Mouse (Mus musculus) cerebellum, postnatal 10 days (tissue): ENCODE measurements around the gene Zbtb5.
"Not testable (repeated sequence)": the region's sequence is repeated elsewhere in the genome, so short reads cannot be mapped to it uniquely, and the experiment has no call there.

ENCODE experiments used
- DNase-seq, 2 experiments: peaks; one replicate each; pipeline ENCODE4 v3.0.0; 2021; ENCODE audit warnings: mixed read lengths in 2 of 2

Zbtb5 gene

GRCm38 (mm10) chr4:45010806-45011415 lies 1.3 kb downstream of the Zbtb5 start:
- DNase-seq, result peak; percentile 63 to 65

- no peak for DNase-seq
Measured at GRCm38 (mm10) chr4:45005452-45005851, 6.8 kb downstream of the Zbtb5 start.

DNA sequence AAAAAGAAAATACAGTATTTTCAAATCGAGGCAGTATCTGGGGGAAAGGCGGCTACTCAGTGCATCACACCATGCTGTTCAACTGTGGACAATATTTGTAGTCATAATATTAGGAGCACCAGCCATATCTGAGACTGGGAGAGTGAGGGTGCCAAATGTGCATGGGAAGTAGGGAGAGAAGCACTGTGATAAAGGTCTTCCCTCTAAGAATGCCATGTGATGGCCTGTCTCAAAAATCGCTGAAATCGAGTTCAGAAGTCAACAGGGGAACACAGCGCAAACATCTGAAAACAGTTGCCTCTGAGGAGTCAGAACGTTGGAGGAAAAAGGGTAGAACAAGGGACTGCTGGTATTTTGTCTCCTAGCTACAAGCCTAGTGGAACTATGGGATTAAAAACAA lies 12.2 kb downstream of the Zbtb5 start:
- DNase-seq, result no peak

DNA sequence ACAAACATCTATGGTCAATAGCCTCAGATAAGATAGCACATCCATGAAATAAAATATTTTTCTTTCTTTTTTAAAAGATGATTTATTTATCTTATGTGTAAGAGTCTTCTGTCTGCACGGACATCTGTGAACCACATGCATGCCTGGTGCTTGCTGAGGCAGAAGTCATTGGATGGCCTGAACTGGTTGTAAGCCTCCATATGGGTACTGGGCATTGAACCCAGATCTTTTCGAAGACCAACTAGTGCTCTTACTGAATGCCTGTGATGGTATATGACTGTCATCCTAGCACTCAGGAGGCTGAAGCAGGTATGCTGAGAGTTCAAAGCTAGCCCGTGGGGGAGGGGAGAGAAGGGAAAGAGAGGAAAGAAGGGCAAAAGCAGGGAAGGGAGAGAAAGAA lies 14.1 kb downstream of the Zbtb5 start:
- peak; percentile 61 to 69 for DNase-seq

GRCm38 (mm10) chr4:44994776-44995175 lies 17.4 kb downstream of the Zbtb5 start:
- DNase-seq, result no peak

DNA sequence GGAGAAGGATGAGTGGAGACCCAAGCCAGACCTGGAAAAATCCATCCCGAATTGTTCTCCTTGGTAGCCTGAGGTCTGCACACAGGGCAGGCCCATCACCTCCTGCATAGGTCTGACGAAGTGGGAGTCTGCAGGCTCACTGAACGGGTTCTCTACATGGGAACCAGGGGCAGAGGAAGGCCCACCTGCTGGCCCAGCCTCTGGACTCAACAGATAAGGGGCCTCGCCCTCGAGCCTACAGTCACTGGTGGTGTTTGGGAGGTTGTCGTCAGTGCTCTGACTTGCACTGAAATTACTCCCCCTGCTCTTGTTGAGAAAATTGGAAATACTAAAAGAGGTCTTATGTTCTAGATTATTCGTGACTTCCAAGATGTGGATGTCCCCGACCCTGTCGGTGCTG lies 18.4 kb downstream of the Zbtb5 start:
- no peak for DNase-seq

GRCm38 (mm10) chr4:44993179-44993578 lies 19.0 kb downstream of the Zbtb5 start:
- DNase-seq, result not testable (repeated sequence)

GRCm38 (mm10) chr4:44992330-44992729 lies 19.9 kb downstream of the Zbtb5 start:
- not testable (repeated sequence) for DNase-seq

DNA sequence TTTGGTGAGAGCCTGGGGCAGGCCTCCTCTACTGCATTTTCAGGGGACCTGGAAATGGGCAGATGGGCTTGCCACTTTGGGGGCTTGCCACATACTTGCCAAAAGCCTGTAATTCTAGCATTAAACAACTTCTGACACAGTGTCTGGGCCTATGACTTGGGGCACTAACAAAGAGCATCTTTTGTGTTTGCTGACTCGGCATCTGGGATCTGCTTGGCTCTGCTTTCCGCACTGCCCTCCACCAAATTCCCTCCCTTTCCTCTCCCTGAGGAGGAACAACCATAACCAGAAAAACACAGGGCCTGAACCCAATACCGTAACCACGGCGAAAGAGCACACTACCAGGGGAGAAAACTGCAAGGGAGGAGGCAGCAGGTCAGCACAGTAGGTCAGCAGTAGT lies 21.7 kb downstream of the Zbtb5 start:
- DNase-seq, result no peak

- no peak for DNase-seq
Measured at GRCm38 (mm10) chr4:44983131-44983740, 29.0 kb downstream of the Zbtb5 start.

DNA sequence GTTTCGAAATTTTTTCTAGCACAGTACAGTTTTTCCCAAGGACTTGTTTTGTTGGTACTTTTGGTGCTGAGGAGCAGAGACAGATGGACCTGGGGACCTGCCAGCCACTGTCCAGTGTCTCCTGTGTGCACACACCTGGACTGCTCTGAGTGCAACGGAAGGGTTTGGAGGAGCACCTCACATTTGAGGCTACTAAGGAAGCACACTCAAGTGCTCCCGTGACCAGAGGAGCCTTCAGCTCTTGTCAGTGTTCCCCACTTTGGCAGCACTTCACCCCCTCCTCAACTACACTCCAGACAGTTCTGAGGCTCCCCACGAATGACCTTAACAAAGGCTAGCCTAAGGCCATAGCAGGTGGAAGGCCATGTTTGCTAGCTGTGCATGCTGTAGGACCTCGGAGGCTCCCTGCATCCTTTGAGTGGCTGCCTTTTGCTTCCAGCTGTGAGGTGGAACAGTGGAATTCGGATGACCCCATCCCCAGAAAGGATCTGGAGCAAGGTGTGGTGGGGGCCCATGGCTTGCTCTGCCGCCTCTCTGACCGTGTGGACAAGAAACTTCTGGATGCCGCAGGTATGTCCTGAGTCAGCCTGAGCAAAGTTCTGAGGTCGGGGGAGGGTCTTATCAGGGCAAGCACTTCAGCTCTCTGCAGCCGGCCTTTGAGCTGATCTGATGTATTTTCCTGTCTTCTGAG lies 29.6 kb downstream of the Zbtb5 start:
- peak in 1 of 2 experiments; percentile 34 for DNase-seq

DNA sequence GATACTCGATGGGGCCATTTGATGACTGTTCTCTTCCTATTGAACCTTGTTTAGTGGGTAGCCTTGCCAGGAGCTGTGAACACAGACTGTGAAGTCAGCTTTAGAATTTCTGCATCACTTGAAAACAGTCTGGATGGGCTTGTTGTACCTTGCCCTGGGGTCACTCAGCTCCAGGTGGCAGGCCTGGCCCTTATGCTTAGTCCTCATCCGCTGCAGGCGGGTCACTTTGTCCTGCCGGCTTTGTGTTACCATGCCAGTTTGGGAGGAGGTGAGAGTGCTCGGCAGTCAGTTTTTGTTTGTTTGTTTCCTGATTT lies 30.3 kb downstream of the Zbtb5 start:
- peak; percentile 40 to 58 for DNase-seq

DNA sequence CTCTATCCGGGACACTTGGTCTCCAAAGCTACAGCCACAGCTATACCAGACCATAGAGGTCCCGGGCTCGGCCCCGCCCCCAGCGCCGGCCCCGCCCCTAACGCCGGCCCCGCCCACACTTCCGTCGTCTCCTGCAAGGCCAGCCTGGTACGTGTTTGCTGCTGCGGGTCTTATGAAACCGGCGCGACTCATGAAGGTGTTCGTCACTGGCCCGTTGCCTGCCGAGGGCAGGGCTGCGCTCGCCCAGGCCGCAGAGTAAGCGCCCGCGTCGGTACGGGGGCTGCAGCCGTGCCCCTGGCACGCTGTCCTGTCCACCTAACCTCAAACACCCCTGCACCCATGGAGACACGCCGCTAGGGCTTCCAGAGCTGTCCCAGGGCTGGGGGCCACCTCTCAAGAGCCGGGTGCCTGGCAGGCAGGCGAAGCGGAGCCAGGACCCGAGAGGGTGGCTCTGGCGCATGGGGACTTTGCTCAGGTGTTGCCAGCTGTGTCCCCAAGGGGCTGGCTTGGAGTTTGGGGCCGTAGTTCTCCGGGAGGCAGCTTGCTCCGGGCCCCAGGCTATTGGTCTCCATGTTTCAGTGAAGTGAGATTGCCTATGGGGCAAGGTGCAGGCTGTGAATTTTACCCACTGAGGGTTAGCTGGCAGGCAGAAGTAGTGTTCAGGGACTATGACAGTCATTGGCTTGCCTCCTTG lies 30.8 kb downstream of the Zbtb5 start, which contains the start of gene Grhpr:
Grhpr (plus strand) TSS at position 116 of the 694 bp plus-strand sequence.
- peak; percentile 84 to 88 for DNase-seq

DNA sequence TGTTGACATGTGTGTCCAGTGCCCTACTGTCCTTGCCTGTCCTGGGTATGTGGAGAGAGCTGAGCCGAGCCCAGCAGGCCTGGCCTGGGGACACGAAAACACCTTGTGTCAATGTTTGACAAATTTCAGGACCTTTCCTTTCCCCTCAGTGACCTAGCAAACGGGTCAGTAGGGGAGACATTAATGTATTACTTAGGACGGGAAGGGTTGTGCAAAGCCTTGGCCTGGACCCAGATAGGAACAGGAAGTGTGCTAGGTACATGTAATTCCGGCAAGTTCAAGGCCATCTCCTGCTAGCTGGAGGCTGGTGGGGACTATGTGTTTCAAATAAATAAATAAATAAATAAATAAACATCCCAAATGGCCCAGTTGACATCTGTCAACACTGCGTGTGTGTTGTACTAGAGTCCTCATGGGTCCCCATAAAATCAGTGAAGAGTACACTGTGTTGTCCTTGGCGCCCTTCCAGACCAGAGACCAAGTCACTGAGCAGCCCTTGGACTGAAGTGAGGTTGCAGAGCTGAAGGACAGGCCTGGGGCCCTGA lies 32.3 kb downstream of the Zbtb5 start:
- no peak for DNase-seq

DNA sequence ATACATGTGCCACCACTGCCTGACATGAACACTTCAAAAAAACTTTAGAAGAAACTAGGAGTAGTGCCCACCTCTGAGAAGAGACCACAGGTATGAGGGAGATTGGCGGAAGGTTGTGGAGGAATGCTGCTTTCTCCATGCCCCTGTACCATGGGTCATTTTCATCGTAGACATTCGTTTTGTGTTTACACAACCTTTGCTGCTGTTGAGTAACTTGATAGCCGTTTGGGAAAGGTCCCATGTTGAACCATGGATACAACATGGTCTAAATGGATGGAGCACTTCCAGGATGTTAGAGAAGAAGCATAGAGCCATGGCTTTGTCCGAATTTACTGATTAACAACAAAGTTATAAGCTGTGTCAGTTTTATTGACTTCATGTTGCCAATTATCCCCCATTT lies 34.0 kb downstream of the Zbtb5 start:
- no peak for DNase-seq

- DNase-seq, result no peak
Measured at GRCm38 (mm10) chr4:44976921-44977710, 35.1 kb downstream of the Zbtb5 start.

- peak in 1 of 2 experiments; percentile 54 for DNase-seq
Measured at GRCm38 (mm10) chr4:44976026-44976615, 36.1 kb downstream of the Zbtb5 start.

DNA sequence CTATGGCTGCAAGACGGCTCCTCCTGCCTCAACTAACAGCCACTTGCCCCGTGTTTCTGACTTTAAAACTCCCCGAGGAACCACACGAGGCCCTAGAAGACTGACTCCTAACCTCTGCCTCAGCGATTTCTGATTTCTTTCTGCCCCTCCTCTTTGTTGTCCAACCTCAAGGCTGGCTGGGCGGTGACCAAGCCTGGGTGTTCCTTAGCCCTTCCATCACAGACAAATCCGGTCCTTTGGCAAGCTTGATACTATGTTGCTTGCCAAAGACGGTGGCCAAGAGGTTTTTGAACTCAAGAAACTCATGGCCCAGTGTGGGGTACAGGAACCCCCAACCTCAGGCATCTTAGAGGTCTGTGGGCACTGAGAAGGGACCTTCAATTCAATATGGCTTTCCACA lies 37.9 kb downstream of the Zbtb5 start:
- DNase-seq, result peak; percentile 47 to 50

DNA sequence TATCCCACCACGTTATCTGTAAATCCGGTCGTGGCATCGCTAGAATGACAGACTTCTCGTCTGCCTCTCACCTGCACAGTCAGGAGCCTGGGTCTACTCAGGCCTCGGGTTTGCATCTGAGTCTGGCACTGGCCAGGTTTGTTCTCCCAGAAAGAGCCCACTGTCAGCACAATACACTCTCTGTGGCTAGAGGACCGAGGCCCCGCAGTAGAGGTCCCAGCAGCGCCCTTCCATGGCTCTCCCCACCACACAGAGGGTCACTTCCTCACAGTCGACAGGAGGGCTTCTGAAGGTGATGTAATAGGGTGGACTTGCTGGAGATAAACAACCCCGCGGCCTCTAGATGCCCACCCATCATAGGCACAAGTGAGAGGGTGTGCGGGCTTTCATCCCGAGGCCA lies 38.3 kb downstream of the Zbtb5 start:
- DNase-seq, result no peak

DNA sequence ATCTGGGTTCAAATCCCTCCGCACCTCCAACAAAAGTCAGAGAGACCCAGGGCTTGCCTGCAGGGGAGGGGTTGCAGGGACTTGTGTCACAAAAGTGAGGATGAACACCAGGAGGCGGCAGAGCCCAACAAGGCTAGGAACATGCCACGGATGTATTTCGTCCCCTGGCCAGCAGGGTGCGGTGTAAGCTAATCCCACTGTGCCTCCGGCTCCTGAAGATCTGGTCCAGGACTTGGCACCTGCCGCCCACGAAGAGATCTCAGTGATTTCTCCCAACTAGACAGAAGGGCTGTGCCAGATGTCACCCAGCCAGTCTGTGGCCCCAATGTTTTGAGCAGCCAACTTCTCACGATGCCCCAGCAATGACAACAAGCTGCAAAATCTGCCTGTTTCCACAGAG lies 38.8 kb downstream of the Zbtb5 start:
- peak; percentile 95 to 96 for DNase-seq

GRCm38 (mm10) chr4:44970612-44971110 lies 41.6 kb downstream of the Zbtb5 start:
- peak; percentile 76 to 84 for DNase-seq

DNA sequence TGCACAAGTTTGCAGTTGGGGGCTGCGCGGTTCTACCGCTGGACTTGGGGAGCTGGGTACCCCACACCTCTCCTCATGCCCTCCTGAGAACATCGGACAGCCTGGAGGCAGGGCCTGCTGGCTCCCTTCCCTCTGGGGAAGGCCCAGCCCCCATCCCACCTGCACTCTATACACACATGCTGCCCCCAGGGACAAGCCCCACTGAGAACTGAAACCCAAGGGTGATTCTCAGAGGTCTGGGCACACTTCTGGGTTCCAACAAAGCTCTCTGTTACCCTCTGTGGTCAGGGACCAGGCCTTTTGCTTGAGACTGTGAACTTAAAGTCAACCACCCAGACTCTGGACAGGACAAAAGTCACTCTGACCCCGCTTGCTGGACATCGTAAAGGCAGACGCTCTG lies 42.2 kb downstream of the Zbtb5 start:
- no peak for DNase-seq
